Mouse (Mus musculus) brain, embryonic 14.5 days (tissue): ENCODE data around the gene Crocc2.

Experiments
- CTCF ChIP-seq: fragments of 200-500 bp; IDR thresholded peaks from 2 replicates; pipeline ENCODE4 v1.5.1; 2012; ENCODE audit warnings: inconsistent platforms, mild to moderate bottlenecking, moderate library complexity, borderline replicate concordance; ENCODE audit not compliant: insufficient read depth, insufficient read length; ENCODE audit errors: extremely low read depth
- POLR2A ChIP-seq: fragments of 200-500 bp; IDR thresholded peaks from 2 replicates; pipeline ENCODE4 v1.6.1; 2012; ENCODE audit warnings: mild to moderate bottlenecking, inconsistent platforms, borderline replicate concordance; ENCODE audit not compliant: poor library complexity, insufficient read depth, insufficient read length, severe bottlenecking; ENCODE audit errors: extremely low read depth

DNA sequence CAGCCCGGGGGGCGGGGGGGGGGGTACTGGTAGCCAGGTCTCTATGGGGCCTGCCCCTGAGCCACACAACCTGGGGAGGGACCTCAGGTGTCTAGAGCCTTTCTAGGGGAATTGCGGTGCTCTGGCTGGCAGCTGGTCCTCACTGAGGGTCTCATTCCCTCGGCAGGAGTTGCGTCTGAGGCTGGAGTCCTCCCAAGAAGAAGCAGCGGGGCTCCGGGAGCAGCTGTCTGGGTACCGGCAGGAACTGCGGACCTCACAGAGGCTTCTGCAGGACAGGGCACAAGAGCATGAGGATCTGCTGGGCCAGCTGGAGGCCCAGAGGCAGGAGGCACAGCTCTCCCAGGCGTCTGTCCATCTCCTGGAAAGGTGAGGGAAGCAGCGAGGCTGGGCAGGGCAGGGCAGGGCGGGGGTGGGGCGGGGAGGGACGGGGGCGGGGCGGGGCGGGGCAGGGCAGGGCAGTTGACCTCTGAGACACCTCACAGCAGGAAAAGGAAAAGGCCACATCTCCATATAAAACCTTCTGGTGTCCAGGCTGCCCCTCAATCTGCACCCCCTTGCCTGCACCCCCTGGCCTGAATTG is 22.3 kb downstream of the Crocc2 start:
- TF ChIP-seq POLR2A (no peak), CTCF (no peak)
